Mouse (Mus musculus): Measurements from ENCODE around the gene Sp9. TPM values are rescaled to one million over a fixed set of nuclear protein-coding genes. Genes with fewer than 3 reads are reported as not detected.

The Sp9 gene
- polyA plus RNA-seq, 1 experiment from 2014 or later: not detected

GRCm38 (mm10) chr2:73268836-73269395 lies 2.8 kb upstream of the Sp9 start:
- TF ChIP-seq EP300 (IDR thresholded peaks at IDR 0.05) (no peak), CTCF (IDR thresholded peaks at IDR 0.05) (no peak)
- no peak overlapping the region for H3K9ac ChIP-seq (replicated peaks; ENCODE audit: low read depth)
- H3K36me3 ChIP-seq (ENCODE audit: insufficient read depth, low read length): no peaks in the 10 kb centered on the region
- no peak overlapping the region for H3K4me3 ChIP-seq (ENCODE audit: low read depth, low read length)
- 10% methylated on average over 8 of the region's 8 CpGs for WGBS
- peaks cover 22% of the 10 kb centered on the region; the same call in 1 of the 2 replicates for H3K4me1 ChIP-seq (ENCODE audit: insufficient read depth, low read depth, low read length)
- ATAC-seq: no peak
- no peak overlapping the region for H3K4me2 ChIP-seq (replicated peaks; ENCODE audit: low read depth, low read length)
- peaks cover 67% of the 10 kb centered on the region for H3K27me3 ChIP-seq (replicated peaks; ENCODE audit: insufficient read depth, low read length)
- H3K9me3 ChIP-seq (ENCODE audit: low read length): no peaks in the 10 kb centered on the region
- DNase-seq (ENCODE audit: low spot score): no peak
- no peak overlapping the region for H3K27ac ChIP-seq (ENCODE audit: low read length)

DNA sequence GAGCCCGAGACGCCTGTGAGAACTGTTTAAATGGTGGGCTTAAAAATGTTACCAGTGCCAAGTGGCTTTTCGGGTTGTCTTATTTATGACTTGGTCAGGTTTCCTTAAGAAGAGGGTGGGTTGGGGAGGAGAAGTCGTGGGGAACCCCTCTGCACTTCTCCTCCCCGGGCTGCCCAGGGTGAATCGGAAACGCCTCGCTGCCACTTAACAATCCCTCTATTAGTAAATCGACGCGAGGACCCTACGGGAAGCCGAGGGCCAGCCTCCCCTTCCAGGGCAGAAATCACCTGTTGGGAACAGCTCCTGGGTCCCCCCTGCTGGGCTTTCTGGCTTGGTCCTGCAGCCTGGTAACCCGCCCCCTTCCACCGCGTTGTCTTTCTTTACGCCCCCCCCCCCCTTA lies 2.1 kb upstream of the Sp9 start:
- 2% methylated on average over 15 of the region's 17 CpGs for WGBS
- Histone ChIP-seq H3K27me3 (replicated peaks; ENCODE audit: insufficient read depth, low read length) (peaks cover 62% of the 10 kb centered on the region), H3K4me3 (ENCODE audit: low read depth, low read length) (no peak overlapping the region), H3K27ac (ENCODE audit: low read length) (no peak overlapping the region), H3K9me3 (ENCODE audit: low read length) (no peaks in the 10 kb centered on the region), H3K9ac (replicated peaks; ENCODE audit: low read depth) (no peak overlapping the region), H3K36me3 (ENCODE audit: insufficient read depth, low read length) (no peaks in the 10 kb centered on the region), H3K4me2 (replicated peaks; ENCODE audit: low read depth, low read length) (no peak overlapping the region), H3K4me1 (ENCODE audit: insufficient read depth, low read depth, low read length) (peaks cover 16% of the 10 kb centered on the region; the same call in 1 of the 2 replicates)
- ATAC-seq: no peak
- DNase-seq (ENCODE audit: low spot score): no peak
- TF ChIP-seq CTCF (IDR thresholded peaks at IDR 0.05) (no peak), EP300 (IDR thresholded peaks at IDR 0.05) (no peak)

- Histone ChIP-seq H3K9me3 (ENCODE audit: low read length) (no peaks in the 10 kb centered on the region), H3K9ac (replicated peaks; ENCODE audit: low read depth) (no peak overlapping the region), H3K4me1 (ENCODE audit: insufficient read depth, low read depth, low read length) (peaks cover 14% of the 10 kb centered on the region; the same call in 1 of the 2 replicates), H3K4me3 (ENCODE audit: low read depth, low read length) (no peak overlapping the region), H3K27ac (ENCODE audit: low read length) (no peak overlapping the region), H3K4me2 (replicated peaks; ENCODE audit: low read depth, low read length) (no peak overlapping the region), H3K36me3 (ENCODE audit: insufficient read depth, low read length) (no peaks in the 10 kb centered on the region), H3K27me3 (replicated peaks; ENCODE audit: insufficient read depth, low read length) (peaks cover 63% of the 10 kb centered on the region)
- DNase-seq (ENCODE audit: low spot score): no peak
- WGBS: 5% methylated on average over 13 of the region's 14 CpGs
- TF ChIP-seq EP300 (IDR thresholded peaks at IDR 0.05): no peak
- no peak for TF ChIP-seq CTCF (IDR thresholded peaks at IDR 0.05)
- no peak for ATAC-seq
Observed at GRCm38 (mm10) chr2:73270071-73270592, 1.6 kb upstream of the Sp9 start.

DNA sequence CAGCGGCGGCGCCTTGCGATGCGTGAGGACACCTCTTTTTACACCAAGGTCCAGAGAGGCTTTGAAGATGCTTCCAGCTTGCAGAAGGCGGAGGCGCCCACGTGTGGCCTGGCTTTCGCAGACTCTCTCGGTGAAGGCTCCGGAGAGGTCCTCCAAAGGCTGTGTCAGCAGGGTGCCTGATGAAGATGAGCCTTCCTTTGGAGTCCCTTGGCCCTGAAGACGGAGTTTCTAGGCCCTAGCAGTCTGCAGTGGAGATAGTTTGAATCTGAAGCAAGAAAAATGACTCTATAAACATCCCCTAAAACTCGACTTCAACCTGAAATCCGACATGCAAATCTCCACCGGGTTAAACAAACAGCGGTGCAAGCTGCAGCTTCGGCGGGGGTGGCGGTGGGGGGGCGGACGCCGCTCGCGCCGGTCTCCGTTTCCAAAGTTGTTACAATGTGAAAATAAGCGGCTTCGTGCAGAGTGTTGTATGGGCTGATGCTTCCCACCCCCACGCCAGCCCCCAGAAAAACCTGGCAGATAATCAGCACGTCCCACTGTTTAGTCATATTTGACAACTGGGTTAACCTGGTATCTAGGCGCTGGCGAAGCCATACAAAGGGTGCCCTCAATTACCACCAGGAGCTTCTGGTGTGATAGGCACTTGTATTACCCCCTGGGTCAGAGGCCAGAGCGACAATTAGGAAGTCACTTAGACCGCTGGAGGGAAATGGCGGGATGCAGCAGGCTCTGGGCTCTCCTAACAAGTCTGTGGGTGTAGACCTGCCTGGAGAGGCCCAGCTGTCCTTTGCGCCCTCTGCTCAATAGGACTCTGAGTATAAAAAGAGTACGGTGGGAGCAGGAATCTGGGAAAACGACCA lies 899 bp upstream of the Sp9 start:
- no peak overlapping the region for H3K9ac ChIP-seq (replicated peaks; ENCODE audit: low read depth)
- H3K27ac ChIP-seq (ENCODE audit: low read length): no peak overlapping the region
- H3K27me3 ChIP-seq (replicated peaks; ENCODE audit: insufficient read depth, low read length): peaks cover 61% of the 10 kb centered on the region
- no peak overlapping the region for H3K4me3 ChIP-seq (ENCODE audit: low read depth, low read length)
- 2% methylated on average over 38 of the region's 38 CpGs for WGBS
- 0 out of 2 replicates have a peak overlapping the region, but pooled peaks have one; percentile 8 for H3K4me2 ChIP-seq (replicated peaks; ENCODE audit: low read depth, low read length)
- no peak for DNase-seq (ENCODE audit: low spot score)
- TF ChIP-seq CTCF (IDR thresholded peaks at IDR 0.05) (peak; percentile 22; the same call in 1 of the 2 replicates), EP300 (IDR thresholded peaks at IDR 0.05) (no peak)
- ATAC-seq: no peak
- no peaks in the 10 kb centered on the region for H3K9me3 ChIP-seq (ENCODE audit: low read length)
- H3K36me3 ChIP-seq (ENCODE audit: insufficient read depth, low read length): no peaks in the 10 kb centered on the region
- H3K4me1 ChIP-seq (ENCODE audit: insufficient read depth, low read depth, low read length): peaks cover 14% of the 10 kb centered on the region; the same call in 1 of the 2 replicates

- no peak for DNase-seq (ENCODE audit: low spot score)
- Histone ChIP-seq H3K9ac (replicated peaks; ENCODE audit: low read depth) (no peak overlapping the region), H3K4me3 (ENCODE audit: low read depth, low read length) (peak overlapping the region; percentile 37), H3K36me3 (ENCODE audit: insufficient read depth, low read length) (no peaks in the 10 kb centered on the region), H3K27ac (ENCODE audit: low read length) (no peak overlapping the region), H3K9me3 (ENCODE audit: low read length) (no peaks in the 10 kb centered on the region), H3K27me3 (replicated peaks; ENCODE audit: insufficient read depth, low read length) (peaks cover 66% of the 10 kb centered on the region), H3K4me1 (ENCODE audit: insufficient read depth, low read depth, low read length) (peaks cover 14% of the 10 kb centered on the region; the same call in 1 of the 2 replicates), H3K4me2 (replicated peaks; ENCODE audit: low read depth, low read length) (peak overlapping the region; percentile 61)
- ATAC-seq: no peak
- under 1% methylated on average over 48 of the region's 55 CpGs for WGBS
- TF ChIP-seq CTCF (IDR thresholded peaks at IDR 0.05) (no peak), EP300 (IDR thresholded peaks at IDR 0.05) (no peak)
Observed at GRCm38 (mm10) chr2:73272351-73273248, 875 bp downstream of the Sp9 start.

Data from lung, postnatal 0 days (tissue).